Mouse (Mus musculus): ENCODE data around the gene Rnf182. TPM values are rescaled to one million over a fixed set of nuclear protein-coding genes. Genes with fewer than 3 reads are reported as not detected.

Gene Rnf182
- polyA plus RNA-seq, 1 experiment from 2014 or later = 0.21 TPM

GRCm38 (mm10) chr13:43587844-43588840 is 27.4 kb upstream of the Rnf182 start:
- Histone ChIP-seq H3K4me2 (replicated peaks; ENCODE audit: low read depth) (no peak overlapping the region), H3K4me3 (ENCODE audit: low read depth, low read length) (no peak overlapping the region), H3K9ac (ENCODE audit: low read depth, low read length) (no peak overlapping the region), H3K9me3 (ENCODE audit: control insufficient read depth) (no peaks in the 10 kb centered on the region), H3K27me3 (replicated peaks; ENCODE audit: control insufficient read depth, insufficient read depth, low read length) (no peaks in the 10 kb centered on the region), H3K36me3 (ENCODE audit: control insufficient read depth, insufficient read depth) (no peaks in the 10 kb centered on the region), H3K4me1 (replicated peaks; ENCODE audit: control insufficient read depth, insufficient read depth, low read length) (no peaks in the 10 kb centered on the region), H3K27ac (ENCODE audit: low read depth, low read length) (no peak overlapping the region)
- ATAC-seq = no peak
- WGBS = 80% methylated on average over 14 of the region's 14 CpGs
- no peak for TF ChIP-seq CTCF (IDR thresholded peaks at IDR 0.05; ENCODE audit: low read depth)

GRCm38 (mm10) chr13:43591828-43592680 is 23.5 kb upstream of the Rnf182 start:
- 68% methylated on average over 28 of the region's 28 CpGs for WGBS
- Histone ChIP-seq H3K4me1 (replicated peaks; ENCODE audit: control insufficient read depth, insufficient read depth, low read length) (no peaks in the 10 kb centered on the region), H3K9me3 (ENCODE audit: control insufficient read depth) (no peaks in the 10 kb centered on the region), H3K4me3 (ENCODE audit: low read depth, low read length) (no peak overlapping the region), H3K27ac (ENCODE audit: low read depth, low read length) (no peak overlapping the region), H3K9ac (ENCODE audit: low read depth, low read length) (no peak overlapping the region), H3K36me3 (ENCODE audit: control insufficient read depth, insufficient read depth) (no peaks in the 10 kb centered on the region), H3K27me3 (replicated peaks; ENCODE audit: control insufficient read depth, insufficient read depth, low read length) (no peaks in the 10 kb centered on the region), H3K4me2 (replicated peaks; ENCODE audit: low read depth) (0 out of 2 replicates have a peak overlapping the region, but pooled peaks have one; percentile 17)
- no peak for ATAC-seq
- no peak for TF ChIP-seq CTCF (IDR thresholded peaks at IDR 0.05; ENCODE audit: low read depth)

- H3K9ac ChIP-seq (ENCODE audit: low read depth, low read length) = no peak overlapping the region
- no peaks in the 10 kb centered on the region for H3K27me3 ChIP-seq (replicated peaks; ENCODE audit: control insufficient read depth, insufficient read depth, low read length)
- no peaks in the 10 kb centered on the region for H3K9me3 ChIP-seq (ENCODE audit: control insufficient read depth)
- H3K27ac ChIP-seq (ENCODE audit: low read depth, low read length) = no peak overlapping the region
- ATAC-seq = no peak
- H3K4me1 ChIP-seq (replicated peaks; ENCODE audit: control insufficient read depth, insufficient read depth, low read length) = no peaks in the 10 kb centered on the region
- H3K4me2 ChIP-seq (replicated peaks; ENCODE audit: low read depth) = 0 out of 2 replicates have a peak overlapping the region, but pooled peaks have one; percentile 17
- H3K4me3 ChIP-seq (ENCODE audit: low read depth, low read length) = no peak overlapping the region
- no peak for TF ChIP-seq CTCF (IDR thresholded peaks at IDR 0.05; ENCODE audit: low read depth)
- no peaks in the 10 kb centered on the region for H3K36me3 ChIP-seq (ENCODE audit: control insufficient read depth, insufficient read depth)
- 49% methylated on average over 8 of the region's 8 CpGs for WGBS
Observed at GRCm38 (mm10) chr13:43592681-43593068, 22.8 kb upstream of the Rnf182 start.

- WGBS = 56% methylated on average over 4 of the region's 4 CpGs
- Histone ChIP-seq H3K27me3 (replicated peaks; ENCODE audit: control insufficient read depth, insufficient read depth, low read length) (no peaks in the 10 kb centered on the region), H3K27ac (ENCODE audit: low read depth, low read length) (no peak overlapping the region), H3K36me3 (ENCODE audit: control insufficient read depth, insufficient read depth) (no peaks in the 10 kb centered on the region), H3K9me3 (ENCODE audit: control insufficient read depth) (no peaks in the 10 kb centered on the region), H3K4me3 (ENCODE audit: low read depth, low read length) (no peak overlapping the region), H3K4me1 (replicated peaks; ENCODE audit: control insufficient read depth, insufficient read depth, low read length) (no peaks in the 10 kb centered on the region), H3K9ac (ENCODE audit: low read depth, low read length) (no peak overlapping the region), H3K4me2 (replicated peaks; ENCODE audit: low read depth) (no peak overlapping the region)
- ATAC-seq = no peak
- TF ChIP-seq CTCF (IDR thresholded peaks at IDR 0.05; ENCODE audit: low read depth) = peak; percentile 91
Observed at GRCm38 (mm10) chr13:43595896-43596295, 19.6 kb upstream of the Rnf182 start.

GRCm38 (mm10) chr13:43600967-43601366 is 14.5 kb upstream of the Rnf182 start:
- WGBS = 93% methylated on average over 6 of the region's 6 CpGs

GRCm38 (mm10) chr13:43602440-43602839 is 13.1 kb upstream of the Rnf182 start:
- Histone ChIP-seq H3K27me3 (replicated peaks; ENCODE audit: control insufficient read depth, insufficient read depth, low read length) (no peaks in the 10 kb centered on the region), H3K4me1 (replicated peaks; ENCODE audit: control insufficient read depth, insufficient read depth, low read length) (no peaks in the 10 kb centered on the region), H3K36me3 (ENCODE audit: control insufficient read depth, insufficient read depth) (no peaks in the 10 kb centered on the region), H3K9me3 (ENCODE audit: control insufficient read depth) (no peaks in the 10 kb centered on the region), H3K27ac (ENCODE audit: low read depth, low read length) (no peak overlapping the region), H3K4me3 (ENCODE audit: low read depth, low read length) (no peak overlapping the region), H3K4me2 (replicated peaks; ENCODE audit: low read depth) (no peak overlapping the region), H3K9ac (ENCODE audit: low read depth, low read length) (no peak overlapping the region)
- 84% methylated on average over 2 of the region's 2 CpGs for WGBS
- ATAC-seq = no peak
- no peak for TF ChIP-seq CTCF (IDR thresholded peaks at IDR 0.05; ENCODE audit: low read depth)

More at GRCm38 (mm10) chr13:43600967-43601366, 14.5 kb upstream of the Rnf182 start:
- H3K36me3 ChIP-seq (ENCODE audit: control insufficient read depth, insufficient read depth) = no peaks in the 10 kb centered on the region
- no peak for TF ChIP-seq CTCF (IDR thresholded peaks at IDR 0.05; ENCODE audit: low read depth)
- H3K9me3 ChIP-seq (ENCODE audit: control insufficient read depth) = no peaks in the 10 kb centered on the region
- no peak for ATAC-seq
- H3K9ac ChIP-seq (ENCODE audit: low read depth, low read length) = no peak overlapping the region
- no peaks in the 10 kb centered on the region for H3K4me1 ChIP-seq (replicated peaks; ENCODE audit: control insufficient read depth, insufficient read depth, low read length)
- no peak overlapping the region for H3K4me2 ChIP-seq (replicated peaks; ENCODE audit: low read depth)
- H3K27ac ChIP-seq (ENCODE audit: low read depth, low read length) = no peak overlapping the region
- H3K27me3 ChIP-seq (replicated peaks; ENCODE audit: control insufficient read depth, insufficient read depth, low read length) = no peaks in the 10 kb centered on the region
- no peak overlapping the region for H3K4me3 ChIP-seq (ENCODE audit: low read depth, low read length)

Measured in intestine, postnatal 0 days (tissue).